Mouse (Mus musculus) ES-Bruce4 (cell line): Measurements from ENCODE around the gene Kcnh8. TPM values are rescaled to one million over a fixed set of nuclear protein-coding genes. Genes with fewer than 3 reads are reported as not detected.

ENCODE experiments used
- H3K27ac ChIP-seq: 2 replicates; pipeline ENCODE4 v1.5.1; 2012; ENCODE audit warnings: low read length, inconsistent platforms; ENCODE audit not compliant: insufficient read depth
- H3K27me3 ChIP-seq: 2 replicates; pipeline ENCODE4 v1.6.1; 2012; ENCODE audit warnings: mild to moderate bottlenecking, low read length, inconsistent platforms; ENCODE audit not compliant: control insufficient read depth, poor library complexity, insufficient read depth, severe bottlenecking
- H3K36me3 ChIP-seq: 2 replicates; pipeline ENCODE4 v1.6.1; 2012; ENCODE audit warnings: inconsistent platforms, mild to moderate bottlenecking, low read length, moderate library complexity; ENCODE audit not compliant: control insufficient read depth, poor library complexity, insufficient read depth, severe bottlenecking
- H3K4me1 ChIP-seq: one replicate; pipeline ENCODE4 v1.8.1; 2011; ENCODE audit warnings: low read length; ENCODE audit not compliant: control insufficient read depth, insufficient read depth
- H3K4me3 ChIP-seq: 2 replicates; pipeline ENCODE4 v1.5.1; 2011; ENCODE audit warnings: low read depth, mild to moderate bottlenecking, low read length
- H3K9ac ChIP-seq: 2 replicates; pipeline ENCODE4 v1.6.1; 2012; ENCODE audit warnings: low read depth, mild to moderate bottlenecking, inconsistent platforms; ENCODE audit not compliant: poor library complexity, severe bottlenecking
- H3K9me3 ChIP-seq: replicated peaks from 2 replicates; pipeline ENCODE4 v1.6.1; 2012; ENCODE audit warnings: mild to moderate bottlenecking, low read length, inconsistent platforms; ENCODE audit not compliant: control insufficient read depth, poor library complexity, insufficient read depth, severe bottlenecking
- CTCF ChIP-seq: IDR thresholded peaks from one replicate; pipeline ENCODE4 v1.8.1; 2011; ENCODE audit warnings: low read depth, low read length
- EP300 ChIP-seq: IDR thresholded peaks from 2 replicates; pipeline ENCODE4 v1.6.1; 2011; ENCODE audit warnings: low read depth, low read length; ENCODE audit not compliant: insufficient read depth
- POLR2A ChIP-seq: IDR thresholded peaks from one replicate; pipeline ENCODE4 v1.8.1; 2011; ENCODE audit warnings: low read length; ENCODE audit not compliant: insufficient read depth
- polyA plus RNA-seq: library from polyadenylated mRNA; stranded (reverse); fragments of >200 nt; gene quantifications from 2 replicates; pipeline ENCODE4 v1.2.4, GENCODE M21; 2011; ENCODE audit warnings: low read depth; ENCODE audit not compliant: missing spikeins, insufficient read depth, insufficient read length

The Kcnh8 gene
- polyA plus RNA-seq, 1 experiment: 0.51 TPM

GRCm38 (mm10) chr17:52788151-52788550 is 185.6 kb downstream of the Kcnh8 start:
- Histone ChIP-seq H3K4me3 (no peak overlapping the region), H3K27me3 (no peaks in the 10 kb centered on the region), H3K4me1 (no peaks in the 10 kb centered on the region), H3K36me3 (no peaks in the 10 kb centered on the region), H3K27ac (no peak overlapping the region), H3K9ac (no peak overlapping the region), H3K9me3 (no peaks in the 10 kb centered on the region)
- TF ChIP-seq EP300: no peak
- no peak for TF ChIP-seq POLR2A
- no peak for TF ChIP-seq CTCF

DNA sequence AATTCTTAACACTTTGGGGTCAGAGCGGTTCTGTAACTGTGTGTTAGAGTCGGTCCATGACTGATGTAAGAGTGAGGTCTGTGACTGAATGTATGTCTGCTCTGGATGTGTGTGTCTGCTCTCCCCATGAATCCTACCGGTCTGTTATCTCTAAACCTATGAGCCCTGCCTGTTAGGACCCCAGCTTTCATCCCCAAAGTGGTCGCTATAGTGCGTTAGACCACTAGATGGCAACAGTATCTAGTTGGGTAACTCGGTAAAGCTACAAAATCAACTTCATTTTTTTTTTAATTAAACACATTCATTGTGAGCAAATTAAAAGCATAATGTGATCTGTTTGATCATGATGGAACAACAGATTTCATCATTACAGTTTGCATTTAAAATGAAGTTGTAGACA is 202.0 kb downstream of the Kcnh8 start:
- no peak for TF ChIP-seq EP300
- TF ChIP-seq POLR2A: no peak
- no peak for TF ChIP-seq CTCF
- Histone ChIP-seq H3K4me3 (no peak overlapping the region), H3K27me3 (no peaks in the 10 kb centered on the region), H3K27ac (no peak overlapping the region), H3K36me3 (no peaks in the 10 kb centered on the region), H3K9me3 (no peaks in the 10 kb centered on the region), H3K4me1 (no peaks in the 10 kb centered on the region), H3K9ac (no peak overlapping the region)

DNA sequence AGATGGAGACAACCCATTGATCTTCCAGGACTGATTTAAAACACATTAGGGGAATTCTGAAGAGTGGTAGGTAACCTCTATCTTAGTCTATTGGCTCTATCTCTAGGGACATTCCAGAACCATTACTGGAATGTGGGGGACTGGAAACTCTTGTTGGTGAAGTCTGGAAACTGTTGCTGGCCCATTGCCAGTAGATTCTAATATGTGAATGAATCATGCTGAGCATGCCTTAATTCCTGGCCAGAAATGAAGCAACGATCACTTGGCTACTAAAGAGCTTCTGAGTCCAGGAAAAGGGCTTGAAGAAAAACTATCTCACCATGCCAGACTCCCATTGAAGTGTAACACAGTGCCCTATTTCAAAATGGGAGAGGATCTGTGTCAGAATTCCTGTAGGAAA is 208.3 kb downstream of the Kcnh8 start:
- Histone ChIP-seq H3K9me3 (no peaks in the 10 kb centered on the region), H3K4me1 (no peaks in the 10 kb centered on the region)
- TF ChIP-seq EP300 (no peak), CTCF (no peak), POLR2A (no peak)

GRCm38 (mm10) chr17:52819007-52819406 is 216.5 kb downstream of the Kcnh8 start:
- TF ChIP-seq POLR2A (no peak), CTCF (no peak)

More for the DNA sequence above, 208.3 kb downstream of the Kcnh8 start:
- no peaks in the 10 kb centered on the region for H3K27me3 ChIP-seq
- H3K36me3 ChIP-seq: no peaks in the 10 kb centered on the region
- no peak overlapping the region for H3K27ac ChIP-seq
- no peak overlapping the region for H3K4me3 ChIP-seq
- no peak overlapping the region for H3K9ac ChIP-seq

GRCm38 (mm10) chr17:52829678-52830077 is 227.2 kb downstream of the Kcnh8 start:
- no peaks in the 10 kb centered on the region for H3K27me3 ChIP-seq
- no peak overlapping the region for H3K4me3 ChIP-seq
- H3K4me1 ChIP-seq: no peaks in the 10 kb centered on the region
- H3K36me3 ChIP-seq: no peaks in the 10 kb centered on the region
- H3K9ac ChIP-seq: no peak overlapping the region
- no peak overlapping the region for H3K27ac ChIP-seq
- TF ChIP-seq EP300: no peak
- no peak for TF ChIP-seq CTCF
- no peak for TF ChIP-seq POLR2A
- H3K9me3 ChIP-seq: no peaks in the 10 kb centered on the region

More at GRCm38 (mm10) chr17:52819007-52819406, 216.5 kb downstream of the Kcnh8 start:
- H3K4me3 ChIP-seq: no peak overlapping the region
- no peak overlapping the region for H3K27ac ChIP-seq
- H3K27me3 ChIP-seq: no peaks in the 10 kb centered on the region
- no peaks in the 10 kb centered on the region for H3K36me3 ChIP-seq
- H3K9me3 ChIP-seq: no peaks in the 10 kb centered on the region
- no peak overlapping the region for H3K9ac ChIP-seq
- no peaks in the 10 kb centered on the region for H3K4me1 ChIP-seq

GRCm38 (mm10) chr17:52873195-52873594 is 270.7 kb downstream of the Kcnh8 start:
- Histone ChIP-seq H3K27me3 (no peaks in the 10 kb centered on the region), H3K27ac (no peak overlapping the region), H3K4me1 (no peaks in the 10 kb centered on the region), H3K4me3 (no peak overlapping the region), H3K36me3 (no peaks in the 10 kb centered on the region), H3K9ac (no peak overlapping the region), H3K9me3 (no peaks in the 10 kb centered on the region)
- TF ChIP-seq EP300 (no peak), POLR2A (no peak), CTCF (no peak)
